Mouse (Mus musculus) liver, adult 2 months (tissue): Measurements from ENCODE around the gene Maml2.

Experiments used
- CTCF ChIP-seq: fragments of 200-500 bp; IDR thresholded peaks from 2 replicates; pipeline ENCODE4 v1.5.1; 2011; ENCODE audit warnings: low read depth, low read length, control low read depth
- POLR2A ChIP-seq: fragments of 200-500 bp; IDR thresholded peaks from 2 replicates; pipeline ENCODE4 v1.6.1; 2011; ENCODE audit warnings: low read length, control low read depth; ENCODE audit not compliant: insufficient read depth; ENCODE audit errors: extremely low read depth

- TF ChIP-seq POLR2A (no peak), CTCF (no peak)
Measured at GRCm38 (mm10) chr9:13495530-13495929, 197.8 kb downstream of the Maml2 start.
